Mouse (Mus musculus): ENCODE results near the gene Esp23. TPM values are rescaled to one million over a fixed set of nuclear protein-coding genes. Genes with fewer than 3 reads are reported as not detected.
"Not testable (repeated sequence)": the region's sequence is repeated elsewhere in the genome, so short reads cannot be mapped to it uniquely, and the experiment has no call there.

The Esp23 gene
- not detected in 2 replicates for polyA plus RNA-seq (2015; fragmentation: Nextera tagmentation; extraction: Ambion mirVana)

DNA sequence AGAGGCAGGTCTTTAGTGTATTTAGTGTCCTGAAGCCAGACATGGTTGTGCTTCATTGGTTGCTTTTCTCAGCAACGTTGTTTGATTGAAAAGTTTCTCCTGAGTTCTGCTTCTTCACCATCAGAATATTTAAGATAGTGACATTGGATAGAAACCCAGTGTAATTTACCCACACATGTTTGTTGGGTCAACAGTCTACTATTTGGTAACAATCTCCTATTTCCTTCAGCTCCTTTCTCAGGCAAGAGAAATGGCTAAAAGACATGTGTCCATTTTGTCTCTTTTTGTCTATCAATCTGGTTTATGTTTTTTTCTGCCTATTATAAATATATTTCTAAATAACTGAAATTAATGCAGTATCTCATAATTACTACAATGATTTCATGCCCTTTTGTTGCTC, at the start of gene Esp23:
Esp23 (minus strand) TSS at position 101 of the 400 bp plus-strand sequence.
- Histone ChIP-seq H3K9ac (no peak within 1 kb of the TSS), H3K36me3 (no peaks in the 10 kb centered on the region), H3K4me2 (no peak within 1 kb of the TSS), H3K4me3 (no peak within 1 kb of the TSS), H3K27me3 (no peaks in the 10 kb centered on the region), H3K4me1 (no peaks in the 10 kb centered on the region), H3K27ac (no peak within 1 kb of the TSS), H3K9me3 (no peaks in the 10 kb centered on the region)
- ATAC-seq (ENCODE audit: borderline replicate concordance, extremely low read depth, low FRiP score, low TSS enrichment) = no peak
- 33% methylated on average over 1 of the region's 1 CpGs for WGBS

DNA sequence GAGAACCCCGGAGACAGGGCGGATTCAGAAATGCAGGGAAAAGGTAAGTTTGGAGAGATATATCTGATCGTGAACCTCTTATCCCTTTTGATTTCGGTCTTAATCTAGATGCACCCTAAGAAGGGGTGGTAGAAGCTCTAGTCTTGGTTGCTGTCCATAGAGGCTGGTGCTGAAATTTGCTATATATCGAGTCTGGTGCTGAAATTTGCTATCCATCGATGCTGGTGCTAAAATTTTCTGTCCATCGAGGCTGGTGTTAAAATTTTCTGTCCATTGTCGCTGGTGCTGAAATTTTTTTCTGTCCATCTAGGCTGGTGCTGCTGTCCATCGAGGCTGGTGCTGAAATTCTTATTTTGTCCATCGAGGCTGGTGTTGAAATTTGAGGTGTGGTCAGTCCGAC, 30.3 kb upstream of the Esp23 start:
- not testable (repeated sequence) for ATAC-seq (ENCODE audit: borderline replicate concordance, extremely low read depth, low FRiP score, low TSS enrichment)
- 69% methylated on average over 11 of the region's 11 CpGs for WGBS

DNA sequence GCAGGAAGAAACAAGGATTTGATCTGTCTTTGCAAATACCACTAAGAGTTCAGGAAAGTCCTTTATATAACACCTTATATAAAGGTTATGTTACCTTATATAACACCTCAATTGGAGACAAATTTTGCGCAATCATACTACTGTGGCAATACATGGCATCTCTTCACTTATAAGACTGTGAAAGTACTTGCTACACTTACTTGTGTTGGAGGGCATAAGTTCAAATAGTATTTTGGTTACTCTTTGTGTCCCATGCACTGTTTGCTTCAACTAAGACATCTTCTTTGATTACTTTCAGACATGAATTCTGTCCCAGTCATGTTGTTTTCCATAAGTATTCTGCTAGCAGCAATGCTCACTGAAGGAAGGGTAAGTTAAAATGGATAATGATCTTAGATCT, 18.2 kb upstream of the Esp23 start, which contains the start of gene Esp22:
Esp22 (plus strand) TSS at position 301 of the 400 bp plus-strand sequence.
- Histone ChIP-seq H3K9ac (no peak within 1 kb of the TSS), H3K36me3 (no peaks in the 10 kb centered on the region), H3K27ac (no peak within 1 kb of the TSS), H3K4me1 (no peaks in the 10 kb centered on the region), H3K4me2 (no peak within 1 kb of the TSS), H3K9me3 (no peaks in the 10 kb centered on the region), H3K27me3 (no peaks in the 10 kb centered on the region), H3K4me3 (no peak within 1 kb of the TSS)
- 92% methylated on average over 1 of the region's 1 CpGs for WGBS
- ATAC-seq (ENCODE audit: borderline replicate concordance, extremely low read depth, low FRiP score, low TSS enrichment) = no peak

More for the DNA sequence above, 30.3 kb upstream of the Esp23 start:
- not testable (repeated sequence) for H3K27ac ChIP-seq, H3K4me3 ChIP-seq, H3K4me1 ChIP-seq, H3K9ac ChIP-seq, H3K4me2 ChIP-seq, H3K27me3 ChIP-seq, H3K9me3 ChIP-seq, H3K36me3 ChIP-seq

DNA sequence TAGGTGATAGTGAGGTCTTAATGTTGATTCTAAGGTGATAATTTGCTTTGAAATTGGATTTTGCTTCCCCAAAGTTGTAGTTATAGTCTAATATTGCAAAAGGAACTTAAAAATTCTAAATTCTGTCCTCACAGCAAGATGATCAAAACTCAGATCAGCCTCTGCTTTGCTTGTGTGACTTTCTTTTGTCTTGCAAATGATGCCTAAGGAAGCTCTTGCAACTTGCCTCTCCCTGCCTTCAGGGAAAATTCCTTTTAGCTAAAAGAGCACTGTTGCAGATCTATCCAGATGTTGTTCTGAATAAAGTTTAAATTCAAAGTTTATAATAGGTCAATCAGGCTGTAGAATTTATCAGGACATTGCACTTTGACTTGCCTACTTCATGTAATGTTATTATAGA, 13.2 kb downstream of the Esp23 start:
- Histone ChIP-seq H3K4me1 (no peaks in the 10 kb centered on the region), H3K9ac (no peak overlapping the region), H3K9me3 (peaks cover 4% of the 10 kb centered on the region; the same call in 1 of the 2 replicates)

DNA sequence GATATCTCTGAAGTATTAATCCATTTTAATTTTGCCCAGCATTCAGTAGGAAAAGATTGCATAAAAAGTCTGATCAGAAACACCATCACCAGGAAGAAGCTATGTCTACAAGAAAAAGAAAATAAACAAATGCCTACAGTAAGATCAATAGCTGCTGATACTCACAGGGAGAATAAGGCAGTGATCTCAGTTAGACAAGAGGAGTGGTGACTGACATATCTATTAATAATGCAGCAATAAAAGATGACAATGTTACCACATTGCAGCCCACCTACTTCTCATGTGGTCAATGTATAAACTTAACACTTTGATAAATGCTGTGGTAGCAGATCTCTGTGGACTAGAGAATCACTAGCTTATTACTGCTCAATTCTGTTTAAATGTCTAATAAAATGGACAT, 33.6 kb downstream of the Esp23 start, which contains the start of gene Gm21903:
Gm21903 (minus strand) TSS at position 101 of the 400 bp plus-strand sequence.
- H3K4me1 ChIP-seq = no peaks in the 10 kb centered on the region
- no peak within 1 kb of the TSS for H3K27ac ChIP-seq
- H3K9me3 ChIP-seq = no peaks in the 10 kb centered on the region
- no peak within 1 kb of the TSS for H3K4me3 ChIP-seq
- H3K4me2 ChIP-seq = no peak within 1 kb of the TSS
- H3K27me3 ChIP-seq = no peaks in the 10 kb centered on the region
- no peak within 1 kb of the TSS for H3K9ac ChIP-seq
- no peak for ATAC-seq (ENCODE audit: borderline replicate concordance, extremely low read depth, low FRiP score, low TSS enrichment)
- H3K36me3 ChIP-seq = no peaks in the 10 kb centered on the region

More for the DNA sequence above, 13.2 kb downstream of the Esp23 start:
- Histone ChIP-seq H3K4me3 (no peak overlapping the region), H3K4me2 (no peak overlapping the region), H3K27me3 (no peaks in the 10 kb centered on the region), H3K27ac (no peak overlapping the region), H3K36me3 (no peaks in the 10 kb centered on the region)
- ATAC-seq (ENCODE audit: borderline replicate concordance, extremely low read depth, low FRiP score, low TSS enrichment) = no peak

DNA sequence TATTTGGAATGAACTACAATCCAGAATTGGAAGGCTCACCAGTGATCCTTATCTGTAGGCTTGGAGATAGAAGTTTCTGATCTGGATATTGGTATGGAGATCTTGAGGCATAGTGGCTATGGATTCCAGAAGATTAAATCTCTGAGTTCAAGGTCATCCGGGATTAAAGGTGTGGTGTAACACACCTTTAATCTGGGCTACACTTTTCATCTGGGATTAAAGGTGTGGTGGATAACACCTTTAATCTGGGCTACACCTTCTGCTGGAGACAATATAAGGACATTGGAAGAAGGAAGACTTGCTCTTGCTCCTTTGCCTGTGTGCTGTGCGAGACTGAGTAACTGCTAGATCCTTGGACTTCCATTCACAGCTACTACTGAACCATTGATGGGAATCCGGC, 40.4 kb downstream of the Esp23 start, which contains the start of gene Esp24:
Esp24 (plus strand) TSS at position 301 of the 400 bp plus-strand sequence.
- not testable (repeated sequence) for H3K9me3 ChIP-seq; H3K4me1 ChIP-seq; H3K9ac ChIP-seq; ATAC-seq (ENCODE audit: borderline replicate concordance, extremely low read depth, low FRiP score, low TSS enrichment); H3K27me3 ChIP-seq; H3K4me3 ChIP-seq; H3K27ac ChIP-seq; H3K4me2 ChIP-seq; H3K36me3 ChIP-seq
- 83% methylated on average over 3 of the region's 3 CpGs for WGBS

Other genes with a start within 250 kb of the Esp23 start
- not detected in 2 replicates for gene Esp24, start 40.3 kb downstream of the Esp23 start, polyA plus RNA-seq (2015; fragmentation: Nextera tagmentation; extraction: Ambion mirVana)
- gene Gm21903, start 33.7 kb downstream of the Esp23 start, polyA plus RNA-seq (2015; fragmentation: Nextera tagmentation; extraction: Ambion mirVana) = not detected in 2 replicates
- not detected in 2 replicates for gene Esp22, start 18.3 kb upstream of the Esp23 start, polyA plus RNA-seq (2015; fragmentation: Nextera tagmentation; extraction: Ambion mirVana)

Data from lung, embryonic 15.5 days (tissue).